Mouse (Mus musculus) limb, embryonic 12.5 days (tissue): ENCODE data around the gene Olfr493. TPM values are rescaled to one million over a fixed set of nuclear protein-coding genes. Genes with fewer than 3 reads are reported as not detected.

Experiments
- ATAC-seq: fragments of 200-750 bp; cut with Nextera tagmentation; 2 replicates; pipeline ENCODE4 v1.8.0; 2017; ENCODE audit warnings: low read depth, moderate TSS enrichment; ENCODE audit not compliant: insufficient number of reproducible peaks, insufficient read depth, low FRiP score, low TSS enrichment
- H3K27ac ChIP-seq: fragments of 300-500 bp; sonication (generic); 2 replicates; pipeline ENCODE4 v1.5.1; 2016; ENCODE audit warnings: mild to moderate bottlenecking, moderate library complexity
- H3K27me3 ChIP-seq: fragments of 300-500 bp; sonication (generic); 2 replicates; pipeline ENCODE4 v1.6.1; 2016; ENCODE audit warnings: mild to moderate bottlenecking, moderate library complexity
- H3K36me3 ChIP-seq: fragments of 300-500 bp; sonication (generic); 2 replicates; pipeline ENCODE4 v1.6.1; 2016; ENCODE audit warnings: mild to moderate bottlenecking, moderate library complexity
- H3K4me1 ChIP-seq: fragments of 300-500 bp; sonication (generic); replicated peaks from 2 replicates; pipeline ENCODE4 v1.6.1; 2016
- H3K4me2 ChIP-seq: fragments of 300-500 bp; sonication (generic); 2 replicates; pipeline ENCODE4 v1.6.1; 2016; ENCODE audit warnings: mild to moderate bottlenecking, moderate library complexity
- H3K4me3 ChIP-seq: fragments of 300-500 bp; sonication (generic); replicated peaks from 2 replicates; pipeline ENCODE4 v1.5.1; 2016; ENCODE audit warnings: mild to moderate bottlenecking
- H3K9ac ChIP-seq: fragments of 300-500 bp; sonication (generic); replicated peaks from 2 replicates; pipeline ENCODE4 v1.6.1; 2016; ENCODE audit warnings: mild to moderate bottlenecking, moderate library complexity
- H3K9me3 ChIP-seq: fragments of 300-500 bp; sonication (generic); 2 replicates; pipeline ENCODE4 v1.6.1; 2016; ENCODE audit warnings: mild to moderate bottlenecking, moderate library complexity
- WGBS: fragments of 180-500 bp; shearing (Covaris S2); methylation state at CpG from one replicate; pipeline ENCODE4 v1.1.7; 2016; 5-methylcytosine and 5-hydroxymethylcytosine counted together
- polyA plus RNA-seq: library from polyadenylated mRNA; unstranded; fragments of >200 nt; fragmentation: Nextera tagmentation; extraction: Ambion mirVana; gene quantifications from 2 replicates; pipeline ENCODE4 v1.2.1, GENCODE M21; 2016

The Olfr493 gene
- not detected in 2 replicates for polyA plus RNA-seq

GRCm38 (mm10) chr7:108346879-108347278 is at the start of gene Olfr493:
Olfr493 (minus strand) TSS chr7:108346979.
- H3K27me3 ChIP-seq, result no peaks in the 10 kb centered on the region
- H3K4me2 ChIP-seq, result no peak within 1 kb of the TSS
- no peak within 1 kb of the TSS for H3K27ac ChIP-seq
- H3K36me3 ChIP-seq, result no peaks in the 10 kb centered on the region
- no peak within 1 kb of the TSS for H3K4me3 ChIP-seq
- H3K4me1 ChIP-seq, result no peaks in the 10 kb centered on the region
- H3K9ac ChIP-seq, result no peak within 1 kb of the TSS
- H3K9me3 ChIP-seq, result no peaks in the 10 kb centered on the region
- ATAC-seq, result no peak
- 64% methylated on average over 1 of the region's 1 CpGs for WGBS

- no peak for ATAC-seq
- H3K4me2 ChIP-seq, result no peak within 1 kb of the TSS
- no peak within 1 kb of the TSS for H3K4me3 ChIP-seq
- H3K27ac ChIP-seq, result no peak within 1 kb of the TSS
- no peaks in the 10 kb centered on the region for H3K36me3 ChIP-seq
- 91% methylated on average over 1 of the region's 1 CpGs for WGBS
- H3K4me1 ChIP-seq, result no peaks in the 10 kb centered on the region
- H3K9me3 ChIP-seq, result no peaks in the 10 kb centered on the region
- no peak within 1 kb of the TSS for H3K9ac ChIP-seq
- no peaks in the 10 kb centered on the region for H3K27me3 ChIP-seq
Observed at GRCm38 (mm10) chr7:108392867-108393266, 46.1 kb upstream of the Olfr493 start, which contains the start of gene Olfr495. Olfr495 (plus strand) TSS chr7:108393167.

DNA sequence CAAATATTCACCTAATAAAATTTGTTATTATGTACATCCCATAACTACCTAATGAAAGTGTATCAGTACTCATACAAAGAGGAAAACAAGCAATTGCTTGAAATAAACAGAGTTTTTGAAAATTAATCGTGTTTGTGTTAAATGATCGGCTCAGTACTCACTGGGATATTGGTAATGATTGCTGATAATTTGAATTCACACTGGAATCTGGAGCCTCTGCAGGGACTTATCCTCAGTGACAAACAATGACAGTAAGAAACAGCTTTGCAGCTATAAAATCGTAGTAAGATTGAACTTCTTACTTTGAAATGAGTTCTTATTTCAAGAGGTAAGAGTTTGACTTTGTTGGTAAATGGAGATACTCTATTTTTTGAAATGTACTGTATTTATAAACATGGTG is 18.3 kb upstream of the Olfr493 start, which contains the start of gene Olfr494:
Gene Olfr494 (plus strand): TSS at position 301 of the 400 bp plus-strand sequence.
- Histone ChIP-seq H3K27ac (no peak within 1 kb of the TSS), H3K27me3 (no peaks in the 10 kb centered on the region), H3K9ac (no peak within 1 kb of the TSS), H3K4me2 (no peak within 1 kb of the TSS), H3K4me3 (no peak within 1 kb of the TSS), H3K36me3 (no peaks in the 10 kb centered on the region), H3K4me1 (no peaks in the 10 kb centered on the region), H3K9me3 (no peaks in the 10 kb centered on the region)
- no peak for ATAC-seq
- WGBS, result 88% methylated on average over 3 of the region's 3 CpGs

DNA sequence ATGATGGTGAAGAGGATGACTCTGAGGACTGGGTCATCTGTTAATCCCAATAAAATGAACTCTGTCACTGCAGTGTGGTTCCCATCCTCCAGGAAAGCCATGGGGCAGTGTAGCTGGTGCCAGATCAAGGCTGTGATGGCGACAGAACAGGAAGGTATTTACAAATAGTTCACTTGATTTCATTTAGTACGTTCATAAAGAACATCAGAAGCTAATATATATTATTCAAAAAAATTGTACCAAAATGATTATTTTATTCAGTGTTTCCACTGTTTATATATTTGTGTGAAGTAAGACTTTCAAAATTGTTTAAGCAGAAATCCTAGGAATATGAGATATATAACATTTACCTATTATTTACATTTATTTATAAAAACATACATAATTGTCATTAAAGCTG is 23.2 kb downstream of the Olfr493 start, which contains the start of gene Olfr492:
Gene Olfr492 (minus strand): TSS at position 101 of the 400 bp plus-strand sequence.
- no peak within 1 kb of the TSS for H3K4me3 ChIP-seq
- 85% methylated on average over 2 of the region's 2 CpGs for WGBS
- no peaks in the 10 kb centered on the region for H3K9me3 ChIP-seq
- no peak within 1 kb of the TSS for H3K27ac ChIP-seq
- no peak within 1 kb of the TSS for H3K9ac ChIP-seq
- no peak for ATAC-seq
- H3K27me3 ChIP-seq, result no peaks in the 10 kb centered on the region
- no peaks in the 10 kb centered on the region for H3K4me1 ChIP-seq
- no peaks in the 10 kb centered on the region for H3K36me3 ChIP-seq
- no peak within 1 kb of the TSS for H3K4me2 ChIP-seq

DNA sequence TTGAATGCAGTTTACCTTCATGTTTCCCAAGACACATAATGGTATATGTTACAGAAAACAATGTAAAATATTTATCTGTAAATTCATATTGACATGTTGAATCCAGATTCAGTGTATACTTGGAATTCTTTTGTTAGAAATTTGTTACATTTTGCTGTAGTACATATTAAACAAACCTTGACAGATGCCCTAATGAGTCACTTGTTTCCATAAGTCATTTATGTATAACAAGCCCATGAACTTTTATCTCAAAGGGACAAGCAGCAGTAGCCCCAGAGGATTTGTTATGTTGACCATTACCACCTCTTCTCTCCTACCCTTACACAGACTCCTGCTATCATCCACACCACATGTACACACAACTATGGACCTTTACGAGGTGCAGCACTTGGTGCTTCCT is 33.6 kb downstream of the Olfr493 start, which contains the start of gene Olfr491:
Gene Olfr491 (plus strand): TSS at position 301 of the 400 bp plus-strand sequence.
- ATAC-seq, result no peak
- 61% methylated on average over 1 of the region's 1 CpGs for WGBS
- no peak within 1 kb of the TSS for H3K4me2 ChIP-seq

More for the DNA sequence above, 33.6 kb downstream of the Olfr493 start, which contains the start of gene Olfr491:
- Histone ChIP-seq H3K9ac (no peak within 1 kb of the TSS), H3K4me1 (no peaks in the 10 kb centered on the region), H3K27me3 (no peaks in the 10 kb centered on the region), H3K4me3 (no peak within 1 kb of the TSS), H3K27ac (no peak within 1 kb of the TSS), H3K36me3 (no peaks in the 10 kb centered on the region), H3K9me3 (no peaks in the 10 kb centered on the region)

Other genes with a start within 250 kb of the Olfr493 start
- not detected in 2 replicates for gene Olfr482, start 249.4 kb downstream of the Olfr493 start, polyA plus RNA-seq
- gene Olfr483, start 246.1 kb downstream of the Olfr493 start, polyA plus RNA-seq, result not detected in 2 replicates
- not detected in 2 replicates for gene Olfr484, start 219.5 kb downstream of the Olfr493 start, polyA plus RNA-seq
- not detected in 2 replicates for gene Olfr485, start 187.1 kb downstream of the Olfr493 start, polyA plus RNA-seq
- gene Olfr486, start 174.2 kb downstream of the Olfr493 start, polyA plus RNA-seq, result not detected in 2 replicates
- gene Olfr487, start 132.3 kb downstream of the Olfr493 start, polyA plus RNA-seq, result not detected in 2 replicates
- not detected in 2 replicates for gene Olfr488, start 88.6 kb downstream of the Olfr493 start, polyA plus RNA-seq
- not detected in 2 replicates for gene Olfr490, start 58.0 kb downstream of the Olfr493 start, polyA plus RNA-seq
- not detected in 2 replicates for gene Olfr491, start 33.5 kb downstream of the Olfr493 start, polyA plus RNA-seq
- not detected in 2 replicates for gene Olfr492, start 23.3 kb downstream of the Olfr493 start, polyA plus RNA-seq
- gene Olfr494, start 18.4 kb upstream of the Olfr493 start, polyA plus RNA-seq, result not detected in 2 replicates
- gene Olfr495, start 46.2 kb upstream of the Olfr493 start, polyA plus RNA-seq, result not detected in 2 replicates
- gene Olfr497, start 73.4 kb upstream of the Olfr493 start, polyA plus RNA-seq, result not detected in 2 replicates
- not detected in 2 replicates for gene Olfr498, start 118.3 kb upstream of the Olfr493 start, polyA plus RNA-seq
- gene Olfr502, start 178.1 kb upstream of the Olfr493 start, polyA plus RNA-seq, result not detected in 2 replicates
- gene Olfr503, start 197.5 kb upstream of the Olfr493 start, polyA plus RNA-seq, result not detected in 2 replicates
- not detected in 2 replicates for gene Olfr504, start 218.8 kb upstream of the Olfr493 start, polyA plus RNA-seq